Mouse (Mus musculus) liver, adult 2 months (tissue): ENCODE measurements around the gene Cyth3.

Experiments used
- CTCF ChIP-seq: fragments of 200-500 bp; IDR thresholded peaks from 2 replicates; pipeline ENCODE4 v1.5.1; 2011; ENCODE audit warnings: low read depth, low read length, control low read depth
- POLR2A ChIP-seq: fragments of 200-500 bp; IDR thresholded peaks from 2 replicates; pipeline ENCODE4 v1.6.1; 2011; ENCODE audit warnings: low read length, control low read depth; ENCODE audit not compliant: insufficient read depth; ENCODE audit errors: extremely low read depth

DNA sequence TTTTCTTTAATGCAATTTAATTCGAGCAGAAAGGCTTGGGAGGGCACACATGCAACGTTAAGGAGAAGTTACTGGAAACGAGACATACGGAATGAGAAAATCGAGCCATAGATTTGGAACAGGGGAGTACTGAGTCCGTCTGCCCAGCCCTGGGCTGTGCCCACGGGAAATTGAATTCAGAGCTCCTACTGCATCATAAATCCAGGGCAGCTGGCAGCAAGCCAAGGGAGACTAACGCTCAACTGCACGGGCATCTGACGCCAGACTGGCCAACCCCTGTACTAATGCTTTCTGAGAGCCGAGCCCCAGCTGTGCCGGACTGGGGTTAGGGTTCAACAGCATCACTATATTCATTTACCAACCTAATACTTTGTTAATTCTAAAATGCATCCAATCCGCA lies 1.3 kb upstream of the Cyth3 start:
- TF ChIP-seq POLR2A (no peak), CTCF (no peak)
